Mouse (Mus musculus) heart, embryonic 14.5 days (tissue): ENCODE results near the gene Fbxo9. TPM values are rescaled to one million over a fixed set of nuclear protein-coding genes. Genes with fewer than 3 reads are reported as not detected.

Experiments
- ATAC-seq: fragments of 200-750 bp; cut with Nextera tagmentation; 2 replicates; pipeline ENCODE4 v1.8.0; 2017; ENCODE audit warnings: low read depth, moderate TSS enrichment; ENCODE audit not compliant: insufficient number of reproducible peaks, insufficient read depth, low FRiP score
- H3K27ac ChIP-seq, 2 experiments: fragments of 200-500 bp in 1 of 2; fragments of 300-500 bp in 1 of 2; sonication (generic) in 1 of 2; replicated peaks in 1 of 2; 2 replicates each; pipeline ENCODE4 v1.5.1; 2012 to 2014; ENCODE audit warnings: low read depth in 2 of 2, low read length in 2 of 2, control low read depth in 1 of 2, mild to moderate bottlenecking in 1 of 2, mixed read lengths in 1 of 2; ENCODE audit not compliant: control insufficient read depth in 1 of 2, insufficient read depth in 1 of 2
- H3K27me3 ChIP-seq: fragments of 300-500 bp; sonication (generic); 2 replicates; pipeline ENCODE4 v1.6.1; 2014; ENCODE audit warnings: mild to moderate bottlenecking, low read length, control low read depth; ENCODE audit not compliant: control insufficient read depth, insufficient read depth
- H3K36me3 ChIP-seq: fragments of 300-500 bp; sonication (generic); 2 replicates; pipeline ENCODE4 v1.6.1; 2014; ENCODE audit warnings: mild to moderate bottlenecking, control low read depth, low read length, mixed read lengths; ENCODE audit not compliant: control insufficient read depth, insufficient read depth
- H3K4me1 ChIP-seq, 2 experiments: fragments of 200-500 bp in 1 of 2; fragments of 300-500 bp in 1 of 2; sonication (generic) in 1 of 2; 2 replicates each; pipeline ENCODE4 v1.6.1; 2012 to 2014; ENCODE audit warnings: low read length in 2 of 2, control low read depth in 1 of 2, mixed read lengths in 1 of 2; ENCODE audit not compliant: control insufficient read depth in 2 of 2, insufficient read depth in 2 of 2
- H3K4me2 ChIP-seq: fragments of 300-500 bp; sonication (generic); 2 replicates; pipeline ENCODE4 v1.6.1; 2014; ENCODE audit warnings: mild to moderate bottlenecking, low read length
- H3K4me3 ChIP-seq, 2 experiments: fragments of 200-500 bp in 1 of 2; fragments of 300-500 bp in 1 of 2; sonication (generic) in 1 of 2; 2 replicates each; pipeline ENCODE4 v1.5.1; 2012 to 2014; ENCODE audit warnings: low read length in 2 of 2, mild to moderate bottlenecking in 2 of 2, control low read depth in 1 of 2, low read depth in 1 of 2, moderate library complexity in 1 of 2; ENCODE audit not compliant: control insufficient read depth in 1 of 2, insufficient read depth in 1 of 2
- H3K9ac ChIP-seq: fragments of 300-500 bp; sonication (generic); 2 replicates; pipeline ENCODE4 v1.6.1; 2014; ENCODE audit warnings: mild to moderate bottlenecking, low read length
- H3K9me3 ChIP-seq: fragments of 300-500 bp; sonication (generic); 2 replicates; pipeline ENCODE4 v1.6.1; 2016; ENCODE audit warnings: low read length, control low read depth; ENCODE audit not compliant: control insufficient read depth
- WGBS: fragments of 180-500 bp; shearing (Covaris S2); extraction: QIAGEN DNeasy Blood & Tissue Kit; methylation state at CpG from one replicate; pipeline ENCODE4 v1.1.7; 2014; 5-methylcytosine and 5-hydroxymethylcytosine counted together
- polyA plus RNA-seq: library from polyadenylated mRNA; unstranded; fragments of >200 nt; fragmentation: Nextera tagmentation; extraction: Ambion mirVana; gene quantifications from 2 replicates; pipeline ENCODE4 v1.2.1, GENCODE M21; 2014

Fbxo9 gene
- polyA plus RNA-seq, 1 experiment from 2014 or later, result 51.3 TPM

DNA sequence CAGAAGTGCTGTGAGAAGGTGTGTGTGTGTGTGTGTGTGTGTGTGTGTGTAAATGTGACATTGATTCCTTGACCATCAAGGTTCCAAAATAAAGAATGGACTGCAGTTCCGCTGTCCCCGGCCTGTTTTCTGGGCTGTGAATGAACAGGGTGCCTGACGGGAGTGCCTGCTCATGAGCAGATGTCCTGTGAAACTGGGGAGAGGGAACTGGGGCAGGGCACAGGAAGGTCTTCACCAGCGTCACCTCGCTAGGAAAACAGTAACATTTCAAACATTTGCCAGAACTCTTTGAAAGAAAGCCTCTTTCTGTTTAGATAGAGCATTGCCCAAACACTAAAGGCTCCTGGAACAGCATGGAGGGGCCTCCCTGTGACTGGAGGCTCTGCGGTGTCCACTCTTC lies 13.1 kb upstream of the Fbxo9 start:
- no peak overlapping the region for H3K4me2 ChIP-seq
- ATAC-seq, result no peak
- no peaks in the 10 kb centered on the region for H3K9me3 ChIP-seq
- H3K27me3 ChIP-seq, result no peaks in the 10 kb centered on the region
- WGBS, result 50% methylated on average over 6 of the region's 6 CpGs
- H3K27ac ChIP-seq, result peak overlapping the region; percentile 66 to 68
- no peaks in the 10 kb centered on the region for H3K36me3 ChIP-seq
- peaks cover 13 to 39% of the 10 kb centered on the region in 2 experiments for H3K4me1 ChIP-seq
- H3K9ac ChIP-seq, result peak overlapping the region; percentile 5; the same call in 1 of the 2 replicates
- H3K4me3 ChIP-seq, result no peak overlapping the region

DNA sequence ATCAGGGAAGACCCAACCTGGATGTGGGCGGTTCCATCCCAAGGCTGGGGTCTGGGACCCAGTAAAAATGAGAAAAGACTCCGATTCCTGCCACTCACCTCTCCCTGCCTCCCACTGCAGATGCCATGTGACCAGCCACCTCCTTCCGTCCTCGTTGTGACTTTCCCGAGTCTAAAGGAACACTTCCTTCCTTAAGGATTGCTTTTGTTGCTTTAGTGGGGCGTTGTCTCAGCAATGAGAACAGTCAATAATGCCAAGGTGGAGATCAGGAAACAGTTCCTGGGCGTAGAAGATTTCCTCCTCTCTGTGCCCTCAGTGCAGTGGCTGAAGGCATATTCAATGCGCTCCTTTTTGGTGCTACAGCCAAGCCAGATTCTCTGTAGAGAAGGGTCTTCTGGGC lies 12.5 kb upstream of the Fbxo9 start:
- no peak for ATAC-seq
- 56% methylated on average over 8 of the region's 8 CpGs for WGBS
- Histone ChIP-seq H3K4me3 (no peak overlapping the region), H3K4me2 (peak overlapping the region; percentile 6; the same call in 1 of the 2 replicates), H3K27ac (peak overlapping the region; percentile 63 to 66), H3K9me3 (no peaks in the 10 kb centered on the region), H3K9ac (peak overlapping the region; percentile 5; the same call in 1 of the 2 replicates), H3K27me3 (no peaks in the 10 kb centered on the region), H3K36me3 (no peaks in the 10 kb centered on the region), H3K4me1 (peaks cover 13 to 39% of the 10 kb centered on the region in 2 experiments)

DNA sequence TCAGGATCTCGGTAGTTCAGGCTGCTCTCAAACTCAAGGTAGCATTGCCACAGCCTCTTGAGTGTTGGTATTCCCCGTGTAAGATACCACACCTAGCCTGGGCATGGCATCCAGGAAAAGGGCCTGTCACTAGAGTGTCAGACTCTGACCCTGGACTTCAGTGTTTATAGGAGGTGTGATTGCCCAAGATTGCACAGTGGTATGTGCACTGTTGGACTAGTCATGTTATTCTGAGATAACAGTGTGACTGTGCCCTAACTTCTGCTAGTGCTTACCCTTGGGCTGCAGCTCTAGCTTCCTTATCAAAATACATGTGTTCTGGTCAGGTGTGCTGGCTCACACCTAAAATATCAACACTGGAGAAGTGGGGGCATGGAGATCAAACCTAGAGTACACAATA lies 8.8 kb upstream of the Fbxo9 start:
- 61% methylated on average over 2 of the region's 2 CpGs for WGBS
- Histone ChIP-seq H3K4me1 (peaks cover 22 to 53% of the 10 kb centered on the region in 2 experiments), H3K9ac (no peak overlapping the region), H3K27ac (no peak overlapping the region), H3K9me3 (no peaks in the 10 kb centered on the region), H3K4me3 (no peak overlapping the region), H3K36me3 (no peaks in the 10 kb centered on the region), H3K27me3 (no peaks in the 10 kb centered on the region), H3K4me2 (no peak overlapping the region)
- no peak for ATAC-seq

DNA sequence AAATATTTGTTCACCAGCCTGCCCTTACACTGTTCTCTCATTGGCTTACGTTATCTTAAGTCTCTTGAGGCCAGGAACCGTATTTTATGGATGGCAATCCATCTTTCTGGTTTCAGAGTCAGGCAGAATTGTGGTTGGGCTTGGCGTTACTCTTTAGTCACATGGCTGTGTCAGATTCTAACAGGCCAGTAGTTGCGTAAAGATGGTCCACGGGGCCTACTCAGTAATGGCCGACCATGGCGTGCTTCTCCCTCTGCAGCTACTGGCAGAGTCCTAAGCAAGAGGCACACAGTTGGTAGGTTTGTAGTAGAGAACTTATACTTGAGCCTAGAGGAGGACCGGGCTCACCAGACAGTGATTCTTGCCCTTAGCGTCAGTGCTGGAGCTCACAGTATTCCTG lies 6.9 kb upstream of the Fbxo9 start:
- H3K27me3 ChIP-seq, result no peaks in the 10 kb centered on the region

DNA sequence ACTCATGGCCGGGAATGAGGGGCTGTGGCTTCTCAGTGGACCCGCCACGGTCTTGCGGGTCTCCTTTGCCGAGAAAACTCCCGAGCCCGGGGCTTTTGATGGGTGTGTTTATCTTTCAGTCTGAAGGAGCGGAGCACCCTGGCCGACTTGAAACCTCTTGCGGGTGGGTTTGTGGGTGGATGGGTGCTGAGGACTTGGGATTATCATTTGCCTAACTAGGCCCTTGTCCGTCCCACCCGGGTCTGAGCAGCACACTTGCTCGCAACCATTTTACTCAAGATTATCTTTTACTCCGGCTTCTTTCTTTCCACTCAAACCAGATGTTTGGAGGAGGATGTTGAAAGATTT lies 4.6 kb upstream of the Fbxo9 start:
- WGBS, result under 1% methylated on average over 14 of the region's 14 CpGs
- H3K4me2 ChIP-seq, result peak overlapping the region; percentile 76
- H3K36me3 ChIP-seq, result no peaks in the 10 kb centered on the region
- H3K27ac ChIP-seq, result peak overlapping the region; percentile 89 to 90
- H3K9ac ChIP-seq, result peak overlapping the region; percentile 96
- no peaks in the 10 kb centered on the region for H3K9me3 ChIP-seq
- no peaks in the 10 kb centered on the region for H3K27me3 ChIP-seq
- peaks cover 9 to 33% of the 10 kb centered on the region in 2 experiments for H3K4me1 ChIP-seq
- H3K4me3 ChIP-seq, result peak overlapping the region; percentile 90 to 94
- ATAC-seq, result no peak

More for the DNA sequence above, 6.9 kb upstream of the Fbxo9 start:
- H3K27ac ChIP-seq, result no peak overlapping the region
- H3K9ac ChIP-seq, result no peak overlapping the region
- H3K4me1 ChIP-seq, result peaks cover 9 to 34% of the 10 kb centered on the region in 2 experiments
- no peaks in the 10 kb centered on the region for H3K36me3 ChIP-seq
- no peak overlapping the region for H3K4me2 ChIP-seq
- 82% methylated on average over 9 of the region's 9 CpGs for WGBS
- ATAC-seq, result no peak
- H3K4me3 ChIP-seq, result no peak overlapping the region
- H3K9me3 ChIP-seq, result no peaks in the 10 kb centered on the region

DNA sequence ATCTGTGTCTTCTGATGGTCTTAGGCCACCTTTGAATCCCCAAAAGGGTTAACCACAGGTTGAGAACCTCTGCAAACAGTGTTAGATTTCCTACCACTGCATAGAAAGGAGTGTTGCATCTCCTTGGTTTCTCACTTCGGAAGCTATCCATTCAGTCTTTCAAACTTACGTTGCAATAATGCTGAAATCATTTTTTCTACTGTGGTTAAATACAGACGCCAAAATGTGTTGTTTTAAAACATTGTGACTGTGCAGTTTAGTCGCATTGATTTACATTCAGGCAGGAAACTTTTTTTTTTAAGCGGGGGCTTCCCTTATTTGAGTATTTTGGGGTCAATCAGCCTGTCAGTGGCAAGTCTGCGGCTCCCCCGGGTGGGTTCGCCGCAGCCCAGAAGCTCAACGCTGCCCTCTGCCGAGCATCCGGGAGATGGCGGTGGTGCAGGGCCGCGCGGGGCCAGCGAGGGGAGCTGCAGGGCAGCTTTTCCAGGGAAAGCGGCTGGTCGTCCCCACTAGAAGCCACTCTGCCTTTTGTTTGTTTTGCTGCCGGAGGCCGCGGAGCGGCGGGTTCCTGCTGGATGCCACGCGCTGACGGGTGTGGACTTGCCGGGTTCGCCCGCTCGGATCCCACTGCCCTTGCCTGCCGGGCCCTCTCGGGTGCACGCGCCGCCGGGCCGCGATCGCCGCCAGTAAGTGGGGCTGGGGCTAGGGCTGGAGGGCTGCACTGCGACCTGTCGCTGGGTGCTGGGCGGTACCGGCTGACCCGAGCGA lies 4.1 kb upstream of the Fbxo9 start:
- Histone ChIP-seq H3K27me3 (no peaks in the 10 kb centered on the region), H3K9me3 (no peaks in the 10 kb centered on the region), H3K4me3 (peak overlapping the region; percentile 90 to 94), H3K4me2 (peak overlapping the region; percentile 76), H3K36me3 (no peaks in the 10 kb centered on the region), H3K9ac (peak overlapping the region; percentile 96), H3K27ac (peak overlapping the region; percentile 89 to 90), H3K4me1 (peaks cover 9 to 31% of the 10 kb centered on the region in 2 experiments)
- peak; percentile 74 for ATAC-seq
- 2% methylated on average over 47 of the region's 47 CpGs for WGBS

DNA sequence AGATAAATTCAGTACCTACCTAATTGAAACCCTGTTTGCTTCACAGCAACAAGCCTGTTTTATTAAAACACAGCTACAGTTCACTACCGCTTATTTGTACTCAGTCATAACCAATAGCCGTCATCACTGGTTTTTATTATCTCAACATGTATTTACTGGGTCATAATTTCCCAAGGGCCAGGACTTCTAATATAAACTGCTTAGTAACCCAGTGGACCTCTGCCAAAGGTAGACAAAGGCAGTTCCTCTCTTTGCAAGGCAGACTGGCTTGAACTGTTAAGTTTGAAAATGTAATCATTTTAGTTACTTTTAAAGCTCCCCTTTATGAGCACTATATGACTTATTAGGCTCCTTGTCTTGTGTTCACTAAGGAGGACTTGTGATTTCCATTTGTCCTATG lies 2.6 kb upstream of the Fbxo9 start:
- 88% methylated on average over 2 of the region's 2 CpGs for WGBS
- Histone ChIP-seq H3K9me3 (no peaks in the 10 kb centered on the region), H3K36me3 (peaks cover 1% of the 10 kb centered on the region; the same call in 1 of the 2 replicates), H3K27ac (no peak overlapping the region), H3K4me3 (no peak overlapping the region), H3K4me2 (no peak overlapping the region), H3K9ac (no peak overlapping the region), H3K27me3 (no peaks in the 10 kb centered on the region), H3K4me1 (peaks cover 11 to 33% of the 10 kb centered on the region in 2 experiments)
- no peak for ATAC-seq
